Mouse (Mus musculus): Measurements from ENCODE around the gene Kcnk13. TPM values are rescaled to one million over a fixed set of nuclear protein-coding genes. Genes with fewer than 3 reads are reported as not detected.

Gene Kcnk13
- polyA plus RNA-seq, 1 experiment: 3.0 TPM

DNA sequence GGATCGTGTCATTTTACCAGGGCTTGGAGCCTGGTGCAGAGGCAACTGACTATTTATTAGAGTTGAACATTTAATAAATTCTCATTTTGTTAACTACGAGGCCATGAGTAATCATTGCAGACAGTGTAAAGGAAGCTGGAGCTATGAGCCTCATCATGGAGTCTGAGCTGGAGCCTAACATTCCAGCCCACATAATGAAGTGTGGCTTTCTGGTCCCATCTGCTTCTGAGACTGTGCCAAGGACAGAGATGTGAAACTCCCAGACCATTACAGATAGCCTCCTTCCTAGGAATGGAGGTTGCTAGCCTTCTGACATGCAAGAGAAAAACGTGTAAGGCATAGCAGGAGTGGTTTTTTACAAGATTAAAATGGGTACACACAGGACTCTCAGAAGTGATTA lies 98.3 kb downstream of the Kcnk13 start:
- DNase-seq: peak; percentile 13
- H3K4me3 ChIP-seq (replicated peaks; ENCODE audit: extremely low read depth, low read depth, low read length): no peak overlapping the region
- no peaks in the 10 kb centered on the region for H3K4me1 ChIP-seq (ENCODE audit: control insufficient read depth, insufficient read depth, low read length)
- 60% methylated on average over 3 of the region's 3 CpGs for WGBS
- no peak for TF ChIP-seq CTCF (IDR thresholded peaks at IDR 0.05; ENCODE audit: insufficient read depth, low read length)

DNA sequence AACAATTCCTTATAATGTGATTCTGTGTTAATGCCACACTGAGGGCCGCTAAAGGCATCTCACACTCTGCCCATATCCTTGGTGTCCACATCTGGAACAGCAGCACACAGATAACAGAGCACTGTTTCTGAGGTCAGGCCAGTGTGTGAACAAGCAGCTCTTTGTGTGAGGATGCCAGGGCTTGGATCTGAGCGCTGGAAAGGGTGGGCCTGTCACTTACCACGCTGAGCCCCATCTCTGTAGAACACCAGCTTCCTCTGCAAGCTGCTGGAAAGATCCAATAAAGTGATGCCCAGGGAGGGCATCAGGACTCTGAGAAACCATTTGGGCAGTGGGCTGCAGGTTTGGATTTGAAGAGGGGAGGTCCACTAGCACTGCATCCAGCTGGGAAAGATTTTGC lies 100.8 kb downstream of the Kcnk13 start:
- Histone ChIP-seq H3K4me3 (replicated peaks; ENCODE audit: extremely low read depth, low read depth, low read length) (no peak overlapping the region), H3K4me1 (ENCODE audit: control insufficient read depth, insufficient read depth, low read length) (no peaks in the 10 kb centered on the region)
- no peak for DNase-seq
- 62% methylated on average over 3 of the region's 3 CpGs for WGBS
- TF ChIP-seq CTCF (IDR thresholded peaks at IDR 0.05; ENCODE audit: insufficient read depth, low read length) (no peak), POLR2A (IDR thresholded peaks at IDR 0.05; ENCODE audit: borderline replicate concordance, extremely low read depth, low read depth, low read length) (no peak)

DNA sequence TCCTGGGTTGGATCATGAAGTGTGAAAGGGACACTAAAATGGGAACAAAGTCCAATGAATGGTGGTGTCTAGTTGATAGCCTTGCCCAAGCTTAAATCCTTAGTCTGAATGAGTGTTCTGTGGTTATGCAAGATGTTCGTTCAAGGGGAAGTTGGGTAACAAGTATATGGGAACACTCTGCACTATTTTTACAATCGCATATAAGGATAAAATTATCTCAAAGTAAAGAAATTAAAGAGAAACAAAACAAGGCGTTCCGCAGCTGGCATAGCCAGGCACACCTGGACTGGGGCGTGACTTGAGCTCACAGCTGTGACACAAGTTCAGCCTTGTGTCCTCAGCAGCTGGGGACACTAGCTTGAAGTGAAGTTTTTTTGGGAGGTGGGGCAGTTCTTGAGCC lies 103.2 kb downstream of the Kcnk13 start:
- DNase-seq: no peak
- no peak overlapping the region for H3K4me3 ChIP-seq (replicated peaks; ENCODE audit: extremely low read depth, low read depth, low read length)
- 64% methylated on average over 5 of the region's 5 CpGs for WGBS
- TF ChIP-seq CTCF (IDR thresholded peaks at IDR 0.05; ENCODE audit: insufficient read depth, low read length) (no peak), POLR2A (IDR thresholded peaks at IDR 0.05; ENCODE audit: borderline replicate concordance, extremely low read depth, low read depth, low read length) (no peak)
- no peaks in the 10 kb centered on the region for H3K4me1 ChIP-seq (ENCODE audit: control insufficient read depth, insufficient read depth, low read length)

DNA sequence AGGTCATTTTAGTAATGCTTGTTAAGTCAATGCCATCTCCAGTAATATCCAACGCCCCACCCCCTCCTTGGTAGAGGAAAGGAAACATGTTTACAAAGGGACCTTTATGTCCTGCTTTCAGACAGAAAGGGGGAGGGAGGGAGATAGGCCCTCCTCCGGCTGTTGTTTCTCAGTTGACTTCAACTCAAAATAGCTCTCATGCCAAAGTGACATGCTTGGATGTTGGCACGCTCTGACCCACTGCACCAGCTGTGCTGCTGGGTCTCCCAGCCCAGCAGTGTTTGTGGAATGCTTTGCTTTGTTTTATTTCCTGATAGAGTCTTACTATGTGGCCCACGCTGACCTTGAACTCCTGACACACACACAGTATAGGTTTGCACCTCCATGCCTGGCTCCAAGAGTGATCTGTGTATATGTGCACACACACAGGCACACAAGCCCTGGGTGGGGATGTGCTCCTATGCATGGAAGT lies 108.9 kb downstream of the Kcnk13 start:
- Histone ChIP-seq H3K4me1 (ENCODE audit: control insufficient read depth, insufficient read depth, low read length) (no peaks in the 10 kb centered on the region), H3K4me3 (replicated peaks; ENCODE audit: extremely low read depth, low read depth, low read length) (no peak overlapping the region)
- 42% methylated on average over 4 of the region's 4 CpGs for WGBS
- no peak for TF ChIP-seq POLR2A (IDR thresholded peaks at IDR 0.05; ENCODE audit: borderline replicate concordance, extremely low read depth, low read depth, low read length)
- TF ChIP-seq CTCF (IDR thresholded peaks at IDR 0.05; ENCODE audit: insufficient read depth, low read length): no peak
- no peak for DNase-seq

DNA sequence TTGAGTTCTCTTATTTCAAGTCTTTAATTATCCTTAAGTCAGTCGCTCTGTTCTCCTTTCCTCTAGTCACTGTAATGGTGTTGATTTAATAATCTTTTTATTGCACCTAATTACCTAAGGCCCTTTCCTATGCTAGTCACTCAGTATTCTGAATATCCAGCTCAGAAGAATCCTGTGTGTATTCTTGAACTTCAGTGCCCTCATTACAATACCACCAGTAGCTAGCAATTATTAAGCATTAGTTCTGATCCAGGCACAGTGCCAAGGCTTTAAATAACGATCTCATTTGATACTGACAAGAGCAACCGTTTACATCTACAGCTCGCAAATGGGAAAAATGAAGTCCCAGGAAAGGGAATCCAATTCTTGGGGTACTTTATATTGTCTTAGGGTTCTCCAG lies 111.4 kb downstream of the Kcnk13 start:
- WGBS: 51% methylated on average over 4 of the region's 4 CpGs
- TF ChIP-seq POLR2A (IDR thresholded peaks at IDR 0.05; ENCODE audit: borderline replicate concordance, extremely low read depth, low read depth, low read length) (no peak), CTCF (IDR thresholded peaks at IDR 0.05; ENCODE audit: insufficient read depth, low read length) (no peak)
- no peaks in the 10 kb centered on the region for H3K4me1 ChIP-seq (ENCODE audit: control insufficient read depth, insufficient read depth, low read length)

DNA sequence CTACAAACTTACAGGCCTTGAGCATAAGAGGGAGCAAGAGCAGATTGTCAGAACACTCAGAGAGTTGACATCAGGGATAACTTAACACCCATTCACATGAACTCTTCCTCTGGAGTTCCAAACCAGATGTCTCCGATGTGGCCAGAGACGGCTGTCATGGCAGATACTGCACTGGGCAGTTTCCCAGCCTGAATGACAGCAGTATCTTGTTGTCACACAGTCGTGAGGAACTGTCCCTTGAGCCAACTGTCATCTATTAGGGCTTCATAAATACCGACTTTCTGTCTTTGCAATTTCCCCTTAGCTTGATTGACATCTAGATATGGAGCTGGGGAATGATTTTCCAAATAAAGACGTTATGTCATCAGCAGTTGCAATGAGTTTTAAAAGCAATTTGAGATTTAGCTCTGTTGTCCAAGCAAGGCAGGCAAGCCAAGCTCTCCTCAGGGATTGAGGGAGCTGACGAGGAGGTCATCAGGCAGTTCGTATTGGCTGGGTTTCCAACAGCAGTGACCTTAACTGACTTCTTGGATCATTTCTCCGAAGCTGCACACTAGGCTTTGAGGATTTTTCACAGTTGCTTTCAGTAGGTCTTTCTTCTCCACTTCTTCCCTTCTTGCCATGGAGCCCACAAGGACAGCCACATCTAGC lies 115.5 kb downstream of the Kcnk13 start:
- no peak overlapping the region for H3K4me3 ChIP-seq (replicated peaks; ENCODE audit: extremely low read depth, low read depth, low read length)
- H3K4me1 ChIP-seq (ENCODE audit: control insufficient read depth, insufficient read depth, low read length): no peaks in the 10 kb centered on the region; the same call in 1 of the 2 replicates
- no peak for DNase-seq
- WGBS: 59% methylated on average over 8 of the region's 8 CpGs
- TF ChIP-seq CTCF (IDR thresholded peaks at IDR 0.05; ENCODE audit: insufficient read depth, low read length) (no peak), POLR2A (IDR thresholded peaks at IDR 0.05; ENCODE audit: borderline replicate concordance, extremely low read depth, low read depth, low read length) (no peak)

More for the DNA sequence above, 111.4 kb downstream of the Kcnk13 start:
- H3K4me3 ChIP-seq (replicated peaks; ENCODE audit: extremely low read depth, low read depth, low read length): no peak overlapping the region
- no peak for DNase-seq

DNA sequence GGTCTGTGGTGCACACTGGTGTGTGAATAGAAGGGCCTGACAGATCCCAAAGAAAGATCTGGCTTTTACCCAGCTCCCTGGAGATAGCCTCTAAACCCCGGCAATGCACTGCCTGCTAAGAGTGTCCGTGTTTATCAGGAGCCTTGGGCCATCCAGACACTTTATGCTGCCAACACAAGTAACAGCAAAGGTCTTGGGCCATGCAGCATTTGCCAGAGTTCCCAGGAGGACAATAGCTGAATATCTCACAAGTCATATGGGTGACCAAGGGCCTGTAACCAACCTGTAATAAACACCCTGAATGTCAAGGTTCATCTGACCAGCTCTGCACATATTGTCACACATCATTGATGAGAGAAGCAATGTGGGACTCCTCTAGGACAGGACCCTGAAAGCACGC lies 123.7 kb downstream of the Kcnk13 start:
- 81% methylated on average over 3 of the region's 3 CpGs for WGBS
- DNase-seq: no peak
- no peak for TF ChIP-seq CTCF (IDR thresholded peaks at IDR 0.05; ENCODE audit: insufficient read depth, low read length)
- no peak for TF ChIP-seq POLR2A (IDR thresholded peaks at IDR 0.05; ENCODE audit: borderline replicate concordance, extremely low read depth, low read depth, low read length)
- H3K4me1 ChIP-seq (ENCODE audit: control insufficient read depth, insufficient read depth, low read length): no peaks in the 10 kb centered on the region; the same call in 1 of the 2 replicates
- no peak overlapping the region for H3K4me3 ChIP-seq (replicated peaks; ENCODE audit: extremely low read depth, low read depth, low read length)

DNA sequence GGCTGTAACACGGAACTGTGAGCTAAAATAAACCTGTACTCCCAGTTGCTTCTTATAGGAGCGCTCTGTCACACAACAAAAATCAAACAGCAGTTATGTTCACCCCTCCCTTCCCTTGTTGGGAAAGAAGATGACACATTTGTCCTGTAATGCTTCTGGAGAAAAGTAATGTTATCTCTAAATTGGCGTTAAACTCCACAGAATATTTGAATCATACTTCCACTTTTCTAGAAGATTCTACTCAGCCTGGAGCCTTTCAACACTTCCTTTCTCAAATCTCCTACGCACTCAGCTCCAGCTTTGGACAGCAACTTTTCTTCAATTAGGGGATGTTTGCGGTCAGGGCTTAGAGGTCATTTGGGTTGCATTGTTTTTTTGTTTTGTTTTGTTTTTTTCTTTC lies 125.0 kb downstream of the Kcnk13 start:
- WGBS: 72% methylated on average over 5 of the region's 5 CpGs
- H3K4me1 ChIP-seq (ENCODE audit: control insufficient read depth, insufficient read depth, low read length): no peaks in the 10 kb centered on the region; the same call in 1 of the 2 replicates
- TF ChIP-seq POLR2A (IDR thresholded peaks at IDR 0.05; ENCODE audit: borderline replicate concordance, extremely low read depth, low read depth, low read length) (no peak), CTCF (IDR thresholded peaks at IDR 0.05; ENCODE audit: insufficient read depth, low read length) (no peak)
- no peak overlapping the region for H3K4me3 ChIP-seq (replicated peaks; ENCODE audit: extremely low read depth, low read depth, low read length)
- DNase-seq: no peak

DNA sequence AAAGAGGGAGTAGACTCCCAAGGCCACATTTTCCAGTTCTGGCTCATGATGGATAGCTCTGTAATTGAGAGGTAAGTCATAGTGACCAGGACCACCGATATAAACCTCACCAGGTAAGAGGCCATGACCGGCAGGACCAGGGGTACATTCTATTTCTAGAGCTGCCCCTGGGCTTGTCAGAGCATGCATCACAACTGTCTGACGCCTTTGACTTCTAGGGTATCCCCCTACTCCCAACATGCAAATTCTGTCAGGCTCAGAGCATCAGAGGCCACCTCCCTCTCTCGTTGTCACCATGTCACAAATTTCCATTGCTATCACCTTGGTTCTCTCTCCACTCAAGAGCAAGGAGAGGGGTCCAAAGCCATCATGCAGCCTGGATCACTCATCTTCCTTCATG lies 126.5 kb downstream of the Kcnk13 start:
- 87% methylated on average over 4 of the region's 4 CpGs for WGBS
- no peak overlapping the region for H3K4me3 ChIP-seq (replicated peaks; ENCODE audit: extremely low read depth, low read depth, low read length)
- TF ChIP-seq POLR2A (IDR thresholded peaks at IDR 0.05; ENCODE audit: borderline replicate concordance, extremely low read depth, low read depth, low read length): no peak
- no peak for TF ChIP-seq CTCF (IDR thresholded peaks at IDR 0.05; ENCODE audit: insufficient read depth, low read length)
- no peak for DNase-seq
- H3K4me1 ChIP-seq (ENCODE audit: control insufficient read depth, insufficient read depth, low read length): no peaks in the 10 kb centered on the region

DNA sequence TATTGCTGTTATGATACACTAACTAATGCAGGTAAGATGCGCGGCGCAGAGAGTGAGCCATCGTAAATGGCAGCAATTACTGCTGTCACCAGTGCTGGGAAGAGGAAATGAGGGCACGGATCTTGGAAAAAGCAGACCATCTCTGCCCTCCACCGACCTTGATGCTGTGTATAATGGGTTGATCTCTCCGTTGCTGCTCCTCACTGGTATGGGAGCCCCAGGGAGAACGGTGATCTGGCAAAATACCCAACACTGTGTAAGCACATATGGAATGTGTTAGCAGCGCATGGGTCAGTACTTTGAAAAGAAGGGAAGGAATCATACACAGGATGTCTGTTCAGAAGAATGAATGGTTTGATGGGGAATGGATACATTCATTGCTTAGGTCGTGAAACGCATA lies 128.7 kb downstream of the Kcnk13 start:
- Histone ChIP-seq H3K4me1 (ENCODE audit: control insufficient read depth, insufficient read depth, low read length) (no peaks in the 10 kb centered on the region), H3K4me3 (replicated peaks; ENCODE audit: extremely low read depth, low read depth, low read length) (no peak overlapping the region)
- WGBS: 80% methylated on average over 11 of the region's 11 CpGs
- TF ChIP-seq CTCF (IDR thresholded peaks at IDR 0.05; ENCODE audit: insufficient read depth, low read length) (no peak), POLR2A (IDR thresholded peaks at IDR 0.05; ENCODE audit: borderline replicate concordance, extremely low read depth, low read depth, low read length) (no peak)
- DNase-seq: no peak
